Mouse (Mus musculus) midbrain, embryonic 11.5 days (tissue): ENCODE measurements at regions not wholly inside any gene's neighbourhood (a gene's known extent, or its start where the extent isn't known, plus 50 kb on each side); places are given as distances from the start of the nearest gene placed in this dataset.
A peak's percentile ranks its signal among the peaks of the same experiment; 100 is the strongest.

Source experiments
- ATAC-seq: fragments of 200-750 bp; cut with Nextera tagmentation; 2 replicates; pipeline ENCODE4 v1.8.0; 2017; ENCODE audit warnings: moderate TSS enrichment, moderate library complexity; ENCODE audit not compliant: low FRiP score
- DNase-seq: peaks from one replicate; pipeline ENCODE4 v3.0.0; 2015; ENCODE audit warnings: low spot score; ENCODE audit errors: missing footprints
- H3K27ac ChIP-seq: fragments of 300-500 bp; sonication (generic); 2 replicates; pipeline ENCODE4 v1.5.1; 2014; ENCODE audit warnings: low read depth, low read length
- H3K27me3 ChIP-seq: fragments of 300-500 bp; sonication (generic); 2 replicates; pipeline ENCODE4 v1.6.1; 2014; ENCODE audit warnings: mild to moderate bottlenecking, low read length, moderate library complexity, mixed read lengths; ENCODE audit not compliant: control insufficient read depth, insufficient read depth
- H3K36me3 ChIP-seq: fragments of 300-500 bp; sonication (generic); 2 replicates; pipeline ENCODE4 v1.6.1; 2014; ENCODE audit warnings: mild to moderate bottlenecking, low read length, moderate library complexity, mixed read lengths; ENCODE audit not compliant: control insufficient read depth, insufficient read depth
- H3K4me1 ChIP-seq: fragments of 300-500 bp; sonication (generic); 2 replicates; pipeline ENCODE4 v1.6.1; 2014; ENCODE audit warnings: low read length; ENCODE audit not compliant: control insufficient read depth, insufficient read depth
- H3K4me2 ChIP-seq: fragments of 300-500 bp; sonication (generic); 2 replicates; pipeline ENCODE4 v1.6.1; 2014; ENCODE audit warnings: mild to moderate bottlenecking, moderate library complexity
- H3K4me3 ChIP-seq: fragments of 300-500 bp; sonication (generic); 2 replicates; pipeline ENCODE4 v1.5.1; 2014; ENCODE audit warnings: low read depth, low read length
- H3K9ac ChIP-seq: fragments of 300-500 bp; sonication (generic); 2 replicates; pipeline ENCODE4 v1.6.1; 2014; ENCODE audit warnings: low read length
- H3K9me3 ChIP-seq: fragments of 300-500 bp; sonication (generic); 2 replicates; pipeline ENCODE4 v1.6.1; 2016; ENCODE audit warnings: low read length; ENCODE audit not compliant: control insufficient read depth
- WGBS: fragments of 180-500 bp; shearing (Covaris S2); extraction: QIAGEN DNeasy Blood & Tissue Kit; methylation state at CpG from one replicate; pipeline ENCODE4 v1.1.7; 2014; 5-methylcytosine and 5-hydroxymethylcytosine counted together

- no peak overlapping the region for H3K4me2 ChIP-seq
- ATAC-seq: peak; percentile 83
- no peaks in the 10 kb centered on the region for H3K36me3 ChIP-seq
- H3K4me3 ChIP-seq: no peak overlapping the region
- no peaks in the 10 kb centered on the region for H3K27me3 ChIP-seq
- H3K9me3 ChIP-seq: peaks cover 3% of the 10 kb centered on the region; the same call in 1 of the 2 replicates
- peaks cover 25% of the 10 kb centered on the region for H3K4me1 ChIP-seq
- 0 out of 2 replicates have a peak overlapping the region, but pooled peaks have one; percentile 9 for H3K9ac ChIP-seq
- peak overlapping the region; percentile 67 for H3K27ac ChIP-seq
- DNase-seq: no peak
- 15% methylated on average over 13 of the region's 13 CpGs for WGBS
Observed at GRCm38 (mm10) chr11:114536616-114537493, 131.5 kb upstream of the Rpl38 start.

- Histone ChIP-seq H3K4me1 (peaks cover 25% of the 10 kb centered on the region), H3K9ac (no peak overlapping the region), H3K9me3 (peaks cover 3% of the 10 kb centered on the region; the same call in 1 of the 2 replicates), H3K4me3 (no peak overlapping the region), H3K27ac (0 out of 2 replicates have a peak overlapping the region, but pooled peaks have one; percentile 67), H3K36me3 (no peaks in the 10 kb centered on the region), H3K4me2 (no peak overlapping the region), H3K27me3 (no peaks in the 10 kb centered on the region)
- ATAC-seq (no peak), DNase-seq (no peak)
- 97% methylated on average over 9 of the region's 9 CpGs for WGBS
Observed at GRCm38 (mm10) chr11:114535900-114536299, 132.4 kb upstream of the Rpl38 start.

DNA sequence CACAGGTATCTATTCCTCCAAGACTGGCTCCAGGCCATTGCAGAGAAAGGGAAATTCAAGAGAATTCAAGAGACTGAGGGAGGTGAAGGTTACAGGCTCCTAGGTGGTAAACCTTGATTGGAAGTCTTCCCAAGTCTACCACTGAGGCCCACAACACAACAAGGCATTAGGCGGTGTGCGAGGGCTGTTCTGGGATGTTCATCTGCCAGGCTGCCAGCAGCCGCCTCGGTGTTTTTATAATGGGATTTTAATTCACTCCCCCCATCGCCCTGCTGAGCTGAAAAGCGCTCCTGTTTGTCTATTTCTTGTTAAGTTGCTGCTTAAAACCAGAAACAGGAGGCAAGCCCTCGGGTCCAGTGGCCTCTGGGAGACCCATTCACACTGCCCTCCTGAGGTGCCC is 133.9 kb upstream of the Rpl38 start:
- Histone ChIP-seq H3K4me2 (no peak overlapping the region), H3K4me3 (no peak overlapping the region), H3K27ac (no peak overlapping the region), H3K36me3 (no peaks in the 10 kb centered on the region), H3K9me3 (no peaks in the 10 kb centered on the region), H3K4me1 (peaks cover 25% of the 10 kb centered on the region), H3K27me3 (no peaks in the 10 kb centered on the region), H3K9ac (no peak overlapping the region)
- WGBS: 68% methylated on average over 7 of the region's 7 CpGs
- no peak for DNase-seq
- ATAC-seq: no peak

GRCm38 (mm10) chr11:114531241-114531765 is 137.0 kb upstream of the Rpl38 start:
- WGBS: 51% methylated on average over 4 of the region's 4 CpGs
- Histone ChIP-seq H3K9ac (no peak overlapping the region), H3K4me3 (no peak overlapping the region), H3K9me3 (no peaks in the 10 kb centered on the region), H3K36me3 (no peaks in the 10 kb centered on the region), H3K4me1 (peaks cover 15% of the 10 kb centered on the region), H3K27ac (no peak overlapping the region), H3K27me3 (no peaks in the 10 kb centered on the region), H3K4me2 (no peak overlapping the region)
- ATAC-seq (no peak), DNase-seq (no peak)

DNA sequence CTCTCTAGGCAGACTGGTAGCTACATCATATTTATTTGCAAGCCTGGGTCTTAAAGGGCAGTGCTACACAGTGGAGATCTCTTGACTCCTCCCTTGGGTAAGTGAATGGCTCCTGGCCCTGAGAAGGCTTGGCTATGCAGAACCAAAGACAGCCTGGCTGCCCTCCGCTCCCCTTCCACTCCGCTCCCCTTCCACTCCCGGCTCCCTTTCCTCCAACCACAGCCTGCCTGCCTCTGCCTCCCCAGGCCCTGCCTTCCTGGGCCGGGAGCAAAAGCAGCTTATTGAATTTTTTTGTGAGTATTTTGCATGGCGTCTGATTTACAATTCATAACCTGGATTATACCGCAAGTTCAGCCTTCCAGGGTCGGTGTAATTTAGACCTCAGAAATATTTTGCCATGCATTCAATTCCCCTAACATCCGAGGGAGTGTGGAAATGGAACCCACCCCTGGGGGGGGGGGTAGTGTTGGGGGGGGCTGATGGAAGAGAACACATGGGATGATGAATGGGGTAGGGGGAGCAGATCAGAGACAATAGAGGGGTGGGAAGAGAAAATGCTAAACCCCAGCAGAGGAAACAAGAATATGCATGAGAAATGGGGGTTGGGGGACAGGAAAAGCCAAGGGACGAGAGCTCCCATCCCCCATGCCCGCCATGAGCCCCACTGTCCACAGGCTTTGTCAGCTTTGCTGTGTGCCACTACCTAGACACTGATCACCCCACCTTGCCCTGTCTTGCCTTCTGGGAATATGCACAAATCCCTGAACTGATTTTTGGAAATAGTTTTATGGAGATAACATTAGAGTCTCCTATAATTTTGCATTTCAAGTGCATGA is 139.2 kb upstream of the Rpl38 start:
- Histone ChIP-seq H3K27ac (peak overlapping the region; percentile 60), H3K9me3 (no peaks in the 10 kb centered on the region), H3K4me1 (peaks cover 6% of the 10 kb centered on the region), H3K4me2 (no peak overlapping the region), H3K36me3 (no peaks in the 10 kb centered on the region), H3K4me3 (no peak overlapping the region), H3K27me3 (no peaks in the 10 kb centered on the region), H3K9ac (no peak overlapping the region)
- DNase-seq (no peak), ATAC-seq (peak; percentile 70)
- 45% methylated on average over 10 of the region's 10 CpGs for WGBS

- 42% methylated on average over 6 of the region's 6 CpGs for WGBS
- H3K27ac ChIP-seq: no peak overlapping the region
- no peaks in the 10 kb centered on the region for H3K4me1 ChIP-seq
- H3K9me3 ChIP-seq: no peaks in the 10 kb centered on the region
- H3K9ac ChIP-seq: no peak overlapping the region
- DNase-seq: peak; percentile 98
- no peak overlapping the region for H3K4me3 ChIP-seq
- H3K36me3 ChIP-seq: no peaks in the 10 kb centered on the region
- no peaks in the 10 kb centered on the region for H3K27me3 ChIP-seq
- H3K4me2 ChIP-seq: no peak overlapping the region
- peak; percentile 64 for ATAC-seq
Observed at GRCm38 (mm10) chr11:114523444-114524238, 144.7 kb upstream of the Rpl38 start.

DNA sequence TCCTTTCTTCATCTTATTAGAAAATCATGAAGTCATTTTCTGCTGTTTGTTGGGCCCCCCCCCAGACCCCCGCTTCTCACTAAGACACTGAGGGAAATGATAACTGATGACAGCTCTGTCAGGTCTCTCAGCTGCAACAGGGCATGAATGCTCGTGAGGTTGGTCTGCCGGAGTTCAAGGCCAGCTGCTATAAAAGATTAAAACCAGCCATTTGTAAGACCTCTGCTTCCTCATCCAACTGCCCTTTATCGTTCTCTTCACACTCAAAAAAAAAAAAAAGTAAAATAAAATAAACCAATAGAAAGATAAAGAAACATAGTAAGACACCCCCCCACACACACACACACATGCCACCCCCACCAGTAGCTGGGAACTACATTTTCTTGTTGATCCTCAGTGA is 153.0 kb upstream of the Rpl38 start:
- 74% methylated on average over 4 of the region's 4 CpGs for WGBS
- H3K27ac ChIP-seq: no peak overlapping the region
- ATAC-seq: no peak
- H3K36me3 ChIP-seq: no peaks in the 10 kb centered on the region
- H3K27me3 ChIP-seq: no peaks in the 10 kb centered on the region
- no peak overlapping the region for H3K4me3 ChIP-seq
- H3K9me3 ChIP-seq: no peaks in the 10 kb centered on the region
- H3K4me2 ChIP-seq: no peak overlapping the region
- no peak overlapping the region for H3K9ac ChIP-seq
- no peaks in the 10 kb centered on the region for H3K4me1 ChIP-seq
- DNase-seq: no peak

- no peaks in the 10 kb centered on the region for H3K9me3 ChIP-seq
- no peak overlapping the region for H3K27ac ChIP-seq
- 89% methylated on average over 2 of the region's 2 CpGs for WGBS
- no peak overlapping the region for H3K9ac ChIP-seq
- H3K4me1 ChIP-seq: no peaks in the 10 kb centered on the region
- ATAC-seq (no peak), DNase-seq (no peak)
- H3K27me3 ChIP-seq: no peaks in the 10 kb centered on the region
- no peaks in the 10 kb centered on the region for H3K36me3 ChIP-seq
- H3K4me3 ChIP-seq: no peak overlapping the region
- H3K4me2 ChIP-seq: no peak overlapping the region
Observed at GRCm38 (mm10) chr11:114514126-114514525, 154.2 kb upstream of the Rpl38 start.
